Mouse (Mus musculus): Measurements from ENCODE around the gene Klhdc10. TPM values are rescaled to one million over a fixed set of nuclear protein-coding genes. Genes with fewer than 3 reads are reported as not detected.

Gene Klhdc10
- total and polyA plus RNA-seq, 3 experiments, result 35.0 to 40.8 TPM; not detected in 1

- Histone ChIP-seq H3K9ac (ENCODE audit: control insufficient read depth, low read depth, low read length, poor library complexity, severe bottlenecking) (no peak overlapping the region), H3K4me3 (ENCODE audit: control insufficient read depth in 1 of 2, insufficient read depth in 1 of 2, low read depth in 2 of 2, low read length in 2 of 2) (peak overlapping the region in 1 of 2 experiments; percentile 54; a peak in 1 of 4 replicates), H3K27ac (ENCODE audit: control insufficient read depth, low read depth, low read length) (no peak overlapping the region), H3K4me1 (ENCODE audit: control insufficient read depth in 1 of 2, insufficient read depth in 2 of 2, low read length in 2 of 2) (peaks cover 2 to 8% of the 10 kb centered on the region in 2 experiments), H3K36me3 (ENCODE audit: control insufficient read depth in 1 of 2, insufficient read depth in 2 of 2, low read length in 2 of 2) (peaks cover 0 to 5% of the 10 kb centered on the region in 2 experiments; a peak in 1 of 4 replicates), H3K27me3 (ENCODE audit: control insufficient read depth in 1 of 2, insufficient read depth in 2 of 2, low read length in 2 of 2) (no peaks in the 10 kb centered on the region), H3K79me2 (ENCODE audit: control insufficient read depth, insufficient read depth, low read length, poor library complexity) (no peaks in the 10 kb centered on the region), H3K9me3 (replicated peaks; ENCODE audit: insufficient read depth, low read length) (no peaks in the 10 kb centered on the region)
- no peak for TF ChIP-seq POLR2AphosphoS5 (IDR thresholded peaks at IDR 0.05; ENCODE audit: borderline replicate concordance, low read depth, low read length)
- TF ChIP-seq NELFE (IDR thresholded peaks at IDR 0.05; ENCODE audit: low read depth, low read length), result no peak
- TF ChIP-seq E2F4 (IDR thresholded peaks at IDR 0.05; ENCODE audit: borderline replicate concordance, low read depth, low read length), result no peak
- TF ChIP-seq HCFC1 (IDR thresholded peaks at IDR 0.05; ENCODE audit: low read depth, low read length), result no peak
- no peak for TF ChIP-seq CHD1 (IDR thresholded peaks at IDR 0.05; ENCODE audit: low read depth, low read length)
- TF ChIP-seq ZMIZ1 (IDR thresholded peaks at IDR 0.05; ENCODE audit: low read depth, low read length), result no peak
- no peak for TF ChIP-seq GABPA (IDR thresholded peaks at IDR 0.05; ENCODE audit: low read depth, low read length)
- TF ChIP-seq KAT2A (conservative IDR thresholded peaks at IDR 0.05; ENCODE audit: low read depth, low read length), result no peak
- no peak for TF ChIP-seq TBP (IDR thresholded peaks at IDR 0.05; ENCODE audit: low read depth, low read length)
- no peak for TF ChIP-seq RCOR1 (IDR thresholded peaks at IDR 0.05; ENCODE audit: low read depth, low read length)
- no peak for TF ChIP-seq BHLHE40 (IDR thresholded peaks at IDR 0.05; ENCODE audit: borderline replicate concordance, low read depth, low read length)
- no peak for TF ChIP-seq ELF1 (IDR thresholded peaks at IDR 0.05; ENCODE audit: low read depth, low read length)
- TF ChIP-seq MYC (IDR thresholded peaks at IDR 0.05; ENCODE audit: low read depth, low read length), result no peak
- no peak for DNase-seq (ENCODE audit: low read depth, low spot score)
Measured at GRCm38 (mm10) chr6:30469370-30469769, 67.7 kb downstream of the Klhdc10 start.

- no peaks in the 10 kb centered on the region for H3K9me3 ChIP-seq (replicated peaks; ENCODE audit: insufficient read depth, low read length)
- no peak for DNase-seq (ENCODE audit: low read depth, low spot score)
- no peaks in the 10 kb centered on the region for H3K27me3 ChIP-seq (ENCODE audit: control insufficient read depth in 1 of 2, insufficient read depth in 2 of 2, low read length in 2 of 2)
- TF ChIP-seq MAX (IDR thresholded peaks at IDR 0.05; ENCODE audit: low read length) (no peak), POLR2A (IDR thresholded peaks at IDR 0.05; ENCODE audit: control insufficient read depth in 1 of 2, insufficient read depth in 1 of 2, low read depth in 1 of 2, low read length in 2 of 2, poor library complexity in 1 of 2) (no peak), MXI1 (IDR thresholded peaks at IDR 0.05; ENCODE audit: low read depth, low read length) (no peak), SMC3 (IDR thresholded peaks at IDR 0.05; ENCODE audit: low read depth, low read length) (no peak), ELF1 (IDR thresholded peaks at IDR 0.05; ENCODE audit: low read depth, low read length) (no peak), ZC3H11A (IDR thresholded peaks at IDR 0.05; ENCODE audit: low read depth, low read length) (no peak)
- H3K79me2 ChIP-seq (ENCODE audit: control insufficient read depth, insufficient read depth, low read length, poor library complexity), result no peaks in the 10 kb centered on the region
- H3K9ac ChIP-seq (ENCODE audit: control insufficient read depth, low read depth, low read length, poor library complexity, severe bottlenecking), result no peak overlapping the region
- H3K4me1 ChIP-seq (ENCODE audit: control insufficient read depth in 1 of 2, insufficient read depth in 2 of 2, low read length in 2 of 2), result peaks cover 2 to 3% of the 10 kb centered on the region in 2 experiments; a peak in 1 of 4 replicates
- peaks cover 0 to 2% of the 10 kb centered on the region in 2 experiments; a peak in 1 of 4 replicates for H3K36me3 ChIP-seq (ENCODE audit: control insufficient read depth in 1 of 2, insufficient read depth in 2 of 2, low read length in 2 of 2)
- H3K27ac ChIP-seq (ENCODE audit: control insufficient read depth, low read depth, low read length), result no peak overlapping the region
- H3K4me3 ChIP-seq (ENCODE audit: control insufficient read depth in 1 of 2, insufficient read depth in 1 of 2, low read depth in 2 of 2, low read length in 2 of 2), result no peak overlapping the region
Measured at GRCm38 (mm10) chr6:30471706-30472105, 70.0 kb downstream of the Klhdc10 start.
